Mouse (Mus musculus) gastrocnemius, adult 2 months (tissue): ENCODE results near the gene Nolc1. TPM values are rescaled to one million over a fixed set of nuclear protein-coding genes. Genes with fewer than 3 reads are reported as not detected.

ENCODE experiments used
- DNase-seq: peaks from one replicate; pipeline ENCODE4 v3.0.0; 2022
- H3K27ac ChIP-seq: fragments of 200-600 bp; 2 replicates; pipeline ENCODE4 v1.8.1; 2022; ENCODE audit warnings: mild to moderate bottlenecking
- H3K4me3 ChIP-seq: fragments of 200-600 bp; 2 replicates; pipeline ENCODE4 v1.8.1; 2022; ENCODE audit warnings: mild to moderate bottlenecking, moderate library complexity
- CTCF ChIP-seq: fragments of 200-600 bp; IDR thresholded peaks from 2 replicates; pipeline ENCODE4 v1.8.1; 2022; ENCODE audit warnings: antibody characterized with exemption, mild to moderate bottlenecking, moderate library complexity
- intact Hi-C: fragments of 180-260 bp; cut with DNase I; formaldehyde crosslinking; loops from one replicate; pipeline ENCODE4 v1.15.1; 2025
- total RNA-seq, 2 experiments: library from RNA; stranded (reverse); gene quantifications; 2 replicates each; pipeline ENCODE4 v1.2.3; 2021

Nolc1 gene
- total RNA-seq, 2 experiments from 2014 or later = 22.4 to 22.5 TPM

DNA sequence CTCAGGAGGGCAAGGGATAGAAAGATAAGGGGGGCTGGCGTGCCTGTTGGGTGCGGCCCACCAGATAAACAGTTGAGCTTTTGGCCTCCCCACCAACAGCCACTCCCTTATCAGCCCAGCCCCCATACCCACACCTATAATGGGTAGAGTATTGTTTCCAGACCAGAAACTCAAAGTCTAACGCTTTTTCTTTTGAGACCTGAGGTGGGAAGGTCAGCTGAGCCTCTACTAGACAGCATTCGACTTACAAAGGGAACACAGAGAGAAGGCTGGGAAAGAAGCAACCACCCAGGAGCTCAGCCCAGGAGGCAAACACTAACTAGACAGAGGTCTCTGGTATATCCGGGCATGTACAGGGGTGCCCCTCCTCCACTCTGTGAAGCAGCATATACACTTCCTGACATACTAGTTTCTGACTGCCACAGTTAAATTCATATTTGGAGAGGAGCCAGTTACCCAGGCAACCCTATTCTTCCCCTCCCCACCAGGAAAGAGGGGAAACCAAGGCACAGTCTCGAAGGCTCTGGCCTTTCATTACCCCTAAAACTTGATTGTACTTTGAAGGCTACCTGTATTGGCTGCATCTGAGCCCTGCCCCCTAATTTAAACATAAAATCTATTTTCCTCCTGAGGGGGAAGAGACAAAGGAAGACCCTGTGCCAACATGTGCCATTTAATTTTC is 38.3 kb upstream of the Nolc1 start:
- DNase-seq = no peak
- TF ChIP-seq CTCF = no peak
- peak overlapping the region; percentile 83 for H3K4me3 ChIP-seq
- intact Hi-C loops = no loop called here
- peak overlapping the region; percentile 20; the same call in 1 of the 2 replicates for H3K27ac ChIP-seq

DNA sequence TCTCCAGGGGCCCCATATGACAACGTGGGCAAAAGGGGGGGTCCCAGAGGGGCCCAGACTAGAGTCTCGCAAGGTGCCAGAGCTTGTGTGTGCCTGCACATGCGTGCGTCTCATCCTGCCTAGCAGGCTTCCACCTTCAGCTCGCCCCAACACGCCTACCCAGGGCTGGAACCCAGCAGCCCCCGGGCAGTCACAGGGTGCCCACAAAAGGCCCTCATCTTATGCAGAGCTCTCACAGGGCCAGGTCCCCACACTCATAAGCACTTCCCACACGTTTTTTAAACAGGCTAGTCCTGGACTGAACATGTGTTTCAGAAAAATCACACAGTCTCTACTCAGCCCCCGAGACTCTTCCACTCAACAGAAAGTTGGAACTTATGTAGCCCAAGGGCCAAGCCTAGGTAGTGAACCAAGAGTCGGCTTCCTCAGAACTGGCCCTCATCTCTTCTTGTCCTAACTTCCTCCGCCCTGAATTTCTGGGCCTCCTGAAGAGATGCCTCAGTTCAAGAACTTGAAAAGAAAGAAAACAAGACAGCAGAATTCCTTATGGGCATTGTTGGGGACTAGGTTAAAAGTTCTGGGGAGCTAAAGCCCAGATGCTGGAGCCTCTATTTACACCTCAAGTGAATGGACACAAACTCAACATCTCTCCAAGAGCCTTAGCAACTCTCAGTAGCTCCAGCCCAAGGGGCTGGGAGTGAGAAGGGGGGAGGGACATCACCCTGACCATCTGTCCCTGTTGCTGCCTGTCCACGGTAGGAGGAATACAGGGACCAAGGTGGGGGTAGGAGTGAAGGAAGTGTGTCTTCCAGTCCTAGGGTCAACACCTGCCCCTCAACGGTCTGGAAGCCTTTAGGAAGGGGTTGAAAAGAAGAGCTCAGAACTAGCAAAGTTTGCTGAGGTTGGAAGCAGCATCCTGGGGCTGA is 37.5 kb upstream of the Nolc1 start:
- intact Hi-C loops = no loop called here
- H3K4me3 ChIP-seq = peak overlapping the region; percentile 83
- no peak for DNase-seq
- H3K27ac ChIP-seq = peak overlapping the region; percentile 97
- no peak for TF ChIP-seq CTCF

DNA sequence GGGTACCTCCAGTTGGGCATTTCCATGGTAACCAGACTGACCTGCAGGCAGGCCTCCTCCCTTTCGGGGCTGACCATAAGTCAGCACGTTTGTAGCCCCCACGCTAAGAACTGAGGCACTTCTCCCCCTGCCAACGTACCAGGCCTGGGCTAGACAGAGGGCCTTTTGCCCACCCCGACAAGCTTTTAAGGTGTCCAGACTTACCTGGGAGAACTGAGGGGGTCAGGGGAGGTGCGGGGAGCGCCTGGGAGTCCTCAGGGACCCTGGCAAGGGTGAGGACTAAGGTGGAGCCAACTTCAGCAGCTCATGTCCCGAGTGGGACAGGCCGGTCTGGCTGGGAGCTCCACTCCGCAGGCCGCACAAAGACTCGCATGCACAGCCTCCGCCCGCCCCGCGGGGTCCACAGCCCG is 36.8 kb upstream of the Nolc1 start:
- TF ChIP-seq CTCF = no peak
- no peak for DNase-seq
- H3K27ac ChIP-seq = peak overlapping the region; percentile 97
- H3K4me3 ChIP-seq = peak overlapping the region; percentile 83
- intact Hi-C loops = no loop called here

DNA sequence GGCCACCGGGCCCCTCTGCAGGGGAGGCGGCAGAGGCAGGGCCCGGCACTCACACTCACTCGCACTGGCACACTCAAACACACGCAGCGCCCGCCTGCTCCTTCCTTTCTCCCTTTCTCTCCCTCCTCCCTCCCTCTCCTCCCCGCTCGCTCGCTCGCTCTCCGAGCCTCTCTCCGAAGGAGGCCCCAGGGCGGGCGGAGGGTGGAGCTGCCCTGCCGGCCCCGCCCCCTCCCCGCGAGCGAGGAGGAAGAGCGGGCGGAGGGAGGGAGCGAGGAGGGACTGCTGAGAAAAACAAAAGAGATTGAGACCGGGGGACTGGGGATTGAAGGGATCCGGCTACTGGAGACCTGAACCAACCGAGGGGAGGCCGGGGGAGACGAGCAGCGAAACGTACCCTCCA is 36.2 kb upstream of the Nolc1 start:
- DNase-seq = peak; percentile 93
- Histone ChIP-seq H3K27ac (peak overlapping the region; percentile 97), H3K4me3 (peak overlapping the region; percentile 83)
- no peak for TF ChIP-seq CTCF
- intact Hi-C loops = no loop called here

DNA sequence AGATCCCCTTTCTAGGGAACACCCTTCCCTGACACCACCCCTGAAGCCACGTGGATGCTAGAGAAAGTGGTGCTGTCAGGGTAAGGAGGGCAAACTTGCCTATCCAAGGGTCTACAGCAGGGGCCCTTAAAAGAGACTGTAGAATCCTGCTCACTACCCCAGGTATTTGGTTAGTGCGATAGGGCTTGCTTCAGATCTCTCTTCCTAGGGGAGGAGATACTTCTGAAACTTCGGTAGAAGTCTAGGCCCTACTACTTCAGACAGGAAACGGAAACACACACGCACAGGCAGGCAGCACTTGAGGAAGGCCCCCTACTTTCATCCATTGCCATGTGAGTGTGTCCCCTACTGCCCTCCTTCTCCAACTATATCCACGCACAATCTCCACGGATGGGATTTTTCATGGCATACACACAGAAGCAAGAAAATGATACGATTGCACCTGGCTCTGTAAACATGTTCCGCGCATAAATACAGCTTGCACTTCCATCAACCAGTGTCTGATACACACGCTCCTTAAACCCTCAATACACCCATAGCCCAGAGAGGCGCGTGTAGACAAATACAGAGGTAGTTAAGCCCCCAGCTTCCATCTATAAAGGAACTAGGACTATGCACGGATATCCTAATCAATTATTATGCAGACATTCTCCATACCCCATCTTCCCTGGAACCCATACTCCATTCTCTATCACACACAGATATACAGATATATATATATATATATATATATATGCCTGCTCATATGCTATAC is 35.3 kb upstream of the Nolc1 start:
- intact Hi-C loops = loop anchor here (5.0 kb wide), 1 partner anchor 38 kb away; the partner anchor contains the start of gene Hps6
- Histone ChIP-seq H3K4me3 (peak overlapping the region; percentile 83), H3K27ac (peak overlapping the region; percentile 97)
- no peak for DNase-seq
- no peak for TF ChIP-seq CTCF

DNA sequence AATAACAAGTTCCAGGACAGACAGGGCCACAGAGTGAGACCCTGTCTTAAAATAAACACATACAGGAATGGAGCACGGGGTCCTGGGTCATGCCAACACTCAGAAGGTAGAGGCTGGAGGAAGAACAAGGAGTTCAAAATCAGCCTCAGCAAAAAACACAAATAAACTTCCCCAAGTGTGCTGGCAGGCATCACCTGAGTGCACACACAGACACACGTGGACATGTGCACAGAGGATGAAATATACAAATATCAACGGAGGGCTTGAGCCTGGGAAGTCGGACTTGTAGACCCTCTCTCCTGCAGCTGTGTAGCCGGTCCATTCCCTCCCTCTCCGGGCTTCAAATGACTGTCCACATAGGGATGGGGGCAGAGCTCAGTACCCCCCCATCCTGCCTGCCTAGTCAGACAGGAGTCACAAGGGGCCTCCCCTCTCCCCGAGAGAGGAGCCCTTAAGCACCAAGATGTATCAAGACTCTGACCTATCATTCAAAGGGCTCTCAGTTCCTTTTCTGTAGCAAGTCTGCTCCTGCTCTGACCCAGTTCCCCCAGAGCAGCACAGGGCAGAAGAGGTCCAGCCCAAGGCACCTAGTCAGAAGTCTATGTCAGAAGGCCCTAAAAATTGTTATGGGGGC is 34.2 kb upstream of the Nolc1 start:
- H3K4me3 ChIP-seq = peak overlapping the region; percentile 97
- TF ChIP-seq CTCF = no peak
- intact Hi-C loops = loop anchor here (5.0 kb wide), 1 partner anchor 39 kb away; the partner anchor contains the start of gene Hps6
- H3K27ac ChIP-seq = peak overlapping the region; percentile 97
- no peak for DNase-seq

DNA sequence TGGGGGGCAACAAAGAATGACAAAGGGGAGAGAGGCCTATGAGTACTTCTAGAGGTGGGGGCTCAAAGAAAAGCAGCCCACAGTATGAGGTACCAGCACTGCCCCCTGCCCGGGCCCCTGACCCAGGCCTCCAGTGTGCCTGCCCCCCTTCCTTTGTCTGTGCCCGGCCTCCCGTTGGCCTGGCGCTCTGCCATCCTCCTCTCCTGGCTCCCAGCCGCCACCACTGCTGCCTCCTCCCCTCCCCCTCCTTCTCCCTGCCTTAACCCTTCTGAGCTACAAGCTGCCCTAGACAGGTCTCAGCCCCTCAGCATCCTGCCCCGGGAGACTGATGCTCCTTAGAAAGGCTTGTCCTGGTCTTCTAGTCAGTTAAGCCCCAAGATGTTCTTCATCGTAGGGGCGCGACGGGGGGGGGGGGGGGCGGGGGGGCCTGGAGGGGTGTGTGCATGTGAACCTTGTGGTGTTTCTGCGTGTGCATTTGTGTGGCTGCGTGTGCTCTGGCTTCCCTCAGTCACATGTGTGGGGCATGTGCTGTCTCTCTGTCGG is 33.7 kb upstream of the Nolc1 start:
- peak overlapping the region; percentile 97 for H3K27ac ChIP-seq
- no peak for TF ChIP-seq CTCF
- intact Hi-C loops = loop anchor here (5.0 kb wide), 1 partner anchor 40 kb away; the partner anchor contains the start of gene Hps6
- peak overlapping the region; percentile 97 for H3K4me3 ChIP-seq
- DNase-seq = peak; percentile 79

DNA sequence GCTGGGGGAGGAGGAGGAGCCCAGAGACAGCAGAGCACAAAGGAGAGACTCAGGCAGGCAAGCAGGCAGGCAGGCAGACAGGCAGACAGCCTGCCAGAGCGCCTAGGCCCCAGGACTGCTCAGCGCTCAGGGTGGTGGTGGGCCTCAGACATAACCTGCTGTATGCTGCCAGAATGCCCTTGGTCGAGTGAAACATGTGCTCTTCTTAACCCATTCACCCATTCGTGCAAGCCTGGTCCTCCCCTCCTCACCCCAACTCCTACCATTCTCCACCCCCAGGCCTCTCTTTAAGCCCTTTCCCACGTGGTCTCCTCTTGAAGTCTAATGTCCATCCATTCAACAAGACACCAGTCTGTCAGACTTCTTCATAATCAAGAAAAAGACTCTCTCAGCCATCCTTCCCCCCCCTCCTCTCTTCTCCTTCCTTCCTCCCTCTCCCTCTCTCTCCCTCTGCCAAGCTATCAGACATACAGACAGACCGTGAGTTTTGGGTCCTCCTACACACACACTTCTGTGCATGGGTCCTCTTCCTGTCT is 33.1 kb upstream of the Nolc1 start:
- peak overlapping the region; percentile 97 for H3K4me3 ChIP-seq
- intact Hi-C loops = loop anchor here (5.0 kb wide), 1 partner anchor 40 kb away; the partner anchor contains the start of gene Hps6
- DNase-seq = peak; percentile 42
- peak overlapping the region; percentile 97 for H3K27ac ChIP-seq
- no peak for TF ChIP-seq CTCF

DNA sequence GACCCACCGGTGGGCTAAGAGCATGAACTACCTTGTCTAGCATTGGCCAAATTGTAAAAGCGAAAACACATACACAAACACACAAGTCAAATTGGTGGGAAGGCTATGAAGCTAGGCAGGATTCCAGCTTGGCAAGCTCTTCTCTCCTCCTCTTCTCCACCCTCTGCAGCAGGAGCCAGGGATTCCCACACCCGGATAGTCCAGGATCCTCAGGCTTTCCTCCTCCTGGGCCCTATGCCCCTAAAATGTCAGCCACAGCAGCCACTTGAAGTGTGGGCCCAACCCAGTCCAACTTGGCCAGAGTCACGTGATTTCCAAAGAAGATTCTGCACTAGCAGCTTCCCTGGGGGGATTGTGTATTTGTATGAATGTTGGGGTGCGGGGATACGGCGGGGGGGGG is 32.3 kb upstream of the Nolc1 start:
- Histone ChIP-seq H3K4me3 (peak overlapping the region; percentile 97), H3K27ac (peak overlapping the region; percentile 97)
- TF ChIP-seq CTCF = no peak
- intact Hi-C loops = loop anchor here (5.0 kb wide), 1 partner anchor 41 kb away; the partner anchor contains the start of gene Hps6
- peak; percentile 61 for DNase-seq

DNA sequence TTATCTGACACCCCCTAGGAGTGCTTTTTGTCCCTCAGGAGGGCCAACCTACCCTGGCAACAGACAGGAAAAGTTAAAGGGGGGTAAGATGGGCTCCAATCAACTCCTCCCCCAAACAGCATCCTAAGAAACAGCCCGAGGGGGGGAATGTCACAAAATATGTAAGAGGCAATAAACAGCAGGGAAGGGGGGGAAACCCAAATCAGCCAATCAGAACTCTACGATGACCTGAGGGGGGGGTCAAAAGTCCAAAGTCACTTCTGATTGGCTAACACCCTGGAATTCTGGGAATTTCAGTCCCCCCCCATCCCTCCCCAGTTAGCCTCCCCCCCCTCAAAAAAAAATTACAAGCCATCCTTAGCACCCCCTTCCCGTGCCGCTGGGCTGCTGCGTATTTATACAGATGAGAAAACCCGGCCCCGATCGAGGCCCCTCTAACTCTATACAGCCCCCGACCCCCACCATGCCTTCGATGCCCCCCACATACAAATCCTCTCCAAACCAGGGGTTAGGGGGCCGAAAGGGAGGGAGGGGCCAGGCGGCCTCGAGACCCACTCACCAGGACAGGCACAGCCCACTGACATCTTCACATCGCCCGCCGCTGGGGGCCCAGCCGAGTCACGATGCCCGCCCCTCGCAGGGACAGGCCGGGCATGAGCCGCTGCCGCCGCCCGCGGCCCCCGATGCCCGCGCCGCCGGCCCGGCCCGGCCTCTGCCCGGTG is 31.2 kb upstream of the Nolc1 start, which contains the start of gene Pprc1:
Gene Pprc1 (plus strand): TSS at position 616 of the 722 bp plus-strand sequence.
- H3K27ac ChIP-seq = peak within 1 kb of the TSS; percentile 97
- peak; percentile 60 for DNase-seq
- intact Hi-C loops = loop anchor here (5.0 kb wide), 1 partner anchor 42 kb away; the partner anchor contains the start of gene Hps6
- no peak for TF ChIP-seq CTCF
- peak within 1 kb of the TSS; percentile 97 for H3K4me3 ChIP-seq
